Mouse (Mus musculus) liver, adult 2 months (tissue): ENCODE results near the gene Zbtb44.

Experiments used
- CTCF ChIP-seq: fragments of 200-500 bp; IDR thresholded peaks from 2 replicates; pipeline ENCODE4 v1.5.1; 2011; ENCODE audit warnings: low read depth, low read length, control low read depth
- POLR2A ChIP-seq: fragments of 200-500 bp; IDR thresholded peaks from 2 replicates; pipeline ENCODE4 v1.6.1; 2011; ENCODE audit warnings: low read length, control low read depth; ENCODE audit not compliant: insufficient read depth; ENCODE audit errors: extremely low read depth

GRCm38 (mm10) chr9:31010040-31010439 is 20.4 kb upstream of the Zbtb44 start:
- TF ChIP-seq POLR2A (no peak), CTCF (no peak)
